Mouse (Mus musculus) lung, embryonic 16.5 days (tissue): ENCODE data around the gene Mfsd4a. TPM values are rescaled to one million over a fixed set of nuclear protein-coding genes. Genes with fewer than 3 reads are reported as not detected.
A peak's percentile ranks its signal among the peaks of the same experiment; 100 is the strongest.

ENCODE experiments used
- ATAC-seq: fragments of 200-750 bp; cut with Nextera tagmentation; 2 replicates; pipeline ENCODE4 v1.8.0; 2017; ENCODE audit warnings: low read depth, mild to moderate bottlenecking, moderate library complexity
- H3K27ac ChIP-seq: fragments of 300-500 bp; sonication (generic); 2 replicates; pipeline ENCODE4 v1.5.1; 2014; ENCODE audit warnings: mild to moderate bottlenecking, control low read depth, low read length
- H3K27me3 ChIP-seq: fragments of 300-500 bp; sonication (generic); 2 replicates; pipeline ENCODE4 v1.6.1; 2014; ENCODE audit warnings: low read depth, low read length, mixed read lengths; ENCODE audit not compliant: control insufficient read depth, insufficient read depth
- H3K36me3 ChIP-seq: fragments of 300-500 bp; sonication (generic); 2 replicates; pipeline ENCODE4 v1.6.1; 2014; ENCODE audit warnings: low read length; ENCODE audit not compliant: control insufficient read depth, insufficient read depth
- H3K4me1 ChIP-seq: fragments of 300-500 bp; sonication (generic); replicated peaks from 2 replicates; pipeline ENCODE4 v1.6.1; 2014; ENCODE audit warnings: low read length, mixed read lengths; ENCODE audit not compliant: control insufficient read depth, insufficient read depth
- H3K4me2 ChIP-seq: fragments of 300-500 bp; sonication (generic); 2 replicates; pipeline ENCODE4 v1.6.1; 2014; ENCODE audit warnings: low read depth, low read length, control low read depth
- H3K4me3 ChIP-seq: fragments of 300-500 bp; sonication (generic); 2 replicates; pipeline ENCODE4 v1.5.1; 2014; ENCODE audit warnings: mild to moderate bottlenecking, low read length, control low read depth
- H3K9ac ChIP-seq: fragments of 300-500 bp; sonication (generic); 2 replicates; pipeline ENCODE4 v1.6.1; 2014; ENCODE audit warnings: low read length, control low read depth
- H3K9me3 ChIP-seq: fragments of 300-500 bp; sonication (generic); 2 replicates; pipeline ENCODE4 v1.6.1; 2016; ENCODE audit warnings: low read length; ENCODE audit not compliant: control insufficient read depth
- WGBS: fragments of 180-500 bp; shearing (Covaris S2); extraction: QIAGEN DNeasy Blood & Tissue Kit; methylation state at CpG from one replicate; pipeline ENCODE4 v1.1.7; 2014; 5-methylcytosine and 5-hydroxymethylcytosine counted together
- polyA plus RNA-seq: library from polyadenylated mRNA; unstranded; fragments of >200 nt; fragmentation: Nextera tagmentation; extraction: Ambion mirVana; gene quantifications from 2 replicates; pipeline ENCODE4 v1.2.1, GENCODE M21; 2015

Mfsd4a gene
- polyA plus RNA-seq, 1 experiment from 2014 or later, result 16.6 TPM

DNA sequence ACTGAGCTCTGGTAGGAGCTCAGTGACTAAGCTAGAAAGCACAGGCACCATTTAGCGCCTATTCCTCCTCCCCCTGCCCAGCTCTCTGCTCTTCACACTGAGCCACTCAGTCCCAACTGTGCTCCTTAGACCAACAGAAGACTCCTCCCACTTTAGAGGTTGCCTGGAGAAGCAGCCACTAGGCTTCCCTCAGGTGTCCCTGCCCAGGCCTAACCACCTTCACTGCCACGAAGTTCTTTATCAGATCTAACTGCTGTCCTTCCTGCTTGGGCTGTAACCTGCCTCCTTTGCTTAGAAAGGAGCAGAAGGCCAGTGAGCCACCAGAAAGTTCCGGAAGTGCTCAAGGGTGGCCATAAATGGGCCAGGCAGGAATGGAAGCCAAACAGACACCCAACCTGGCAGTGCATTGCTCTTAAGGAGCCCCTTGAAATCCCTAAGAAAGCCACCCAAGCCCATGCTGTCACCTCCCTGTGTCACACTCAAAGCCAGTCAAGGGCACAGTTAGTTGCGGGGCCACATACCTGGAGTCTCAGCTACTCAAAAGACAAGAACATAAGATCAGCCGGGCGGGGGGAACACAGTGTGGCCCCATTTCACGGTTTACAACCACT, 12.7 kb downstream of the Mfsd4a start:
- Histone ChIP-seq H3K4me1 (no peaks in the 10 kb centered on the region), H3K36me3 (no peaks in the 10 kb centered on the region), H3K4me3 (no peak overlapping the region), H3K9me3 (no peaks in the 10 kb centered on the region), H3K27ac (no peak overlapping the region), H3K4me2 (no peak overlapping the region), H3K27me3 (no peaks in the 10 kb centered on the region), H3K9ac (no peak overlapping the region)
- WGBS, result 67% methylated on average over 7 of the region's 7 CpGs
- peak; percentile 21; the same call in 1 of the 2 replicates for ATAC-seq

DNA sequence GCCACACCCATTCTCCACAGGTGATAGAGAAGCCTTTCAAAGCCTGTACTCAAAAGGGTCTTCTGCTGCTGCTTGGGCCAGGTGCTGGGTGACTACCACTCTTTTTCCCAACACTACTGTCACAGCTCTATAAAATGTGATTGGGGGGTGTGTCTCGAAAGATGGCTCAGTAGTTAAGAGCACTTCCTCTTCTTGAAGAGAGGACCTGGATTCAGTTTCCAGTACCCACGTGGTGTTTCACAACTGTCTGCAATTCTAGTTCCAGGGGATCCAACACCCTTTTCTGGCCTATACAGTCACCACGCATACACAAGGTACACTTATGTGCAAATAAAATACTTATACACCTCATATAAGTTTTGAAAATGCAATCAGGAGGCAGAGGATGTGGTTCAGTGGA, 13.5 kb downstream of the Mfsd4a start:
- Histone ChIP-seq H3K36me3 (no peaks in the 10 kb centered on the region), H3K4me1 (no peaks in the 10 kb centered on the region), H3K9me3 (no peaks in the 10 kb centered on the region), H3K4me2 (no peak overlapping the region), H3K4me3 (no peak overlapping the region), H3K9ac (no peak overlapping the region), H3K27me3 (no peaks in the 10 kb centered on the region), H3K27ac (no peak overlapping the region)
- 77% methylated on average over 3 of the region's 3 CpGs for WGBS
- no peak for ATAC-seq

DNA sequence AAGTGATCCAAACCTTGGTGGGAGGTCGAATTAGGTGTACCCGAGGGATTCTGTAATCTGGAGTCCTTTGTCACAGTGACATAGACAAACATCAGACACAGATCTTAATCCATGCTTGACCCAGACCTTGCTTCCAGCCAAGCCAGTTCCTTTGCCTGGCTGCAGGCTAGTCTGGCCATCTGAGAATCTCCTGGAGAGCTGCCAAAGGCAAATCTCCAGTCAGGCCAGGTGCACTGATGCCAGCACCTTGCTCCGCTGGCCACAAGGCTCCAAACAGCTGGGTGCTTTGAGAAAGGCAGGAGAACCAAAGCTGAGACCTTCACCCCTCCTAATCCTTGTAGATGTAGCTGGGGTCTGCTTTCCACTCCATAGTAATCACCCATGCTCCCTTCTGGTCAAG, 16.1 kb downstream of the Mfsd4a start:
- H3K27me3 ChIP-seq, result no peaks in the 10 kb centered on the region
- H3K9me3 ChIP-seq, result no peaks in the 10 kb centered on the region
- H3K9ac ChIP-seq, result no peak overlapping the region
- H3K27ac ChIP-seq, result no peak overlapping the region
- H3K4me3 ChIP-seq, result no peak overlapping the region
- no peaks in the 10 kb centered on the region for H3K36me3 ChIP-seq
- no peak for ATAC-seq
- no peak overlapping the region for H3K4me2 ChIP-seq
- 58% methylated on average over 3 of the region's 3 CpGs for WGBS
- H3K4me1 ChIP-seq, result no peaks in the 10 kb centered on the region

DNA sequence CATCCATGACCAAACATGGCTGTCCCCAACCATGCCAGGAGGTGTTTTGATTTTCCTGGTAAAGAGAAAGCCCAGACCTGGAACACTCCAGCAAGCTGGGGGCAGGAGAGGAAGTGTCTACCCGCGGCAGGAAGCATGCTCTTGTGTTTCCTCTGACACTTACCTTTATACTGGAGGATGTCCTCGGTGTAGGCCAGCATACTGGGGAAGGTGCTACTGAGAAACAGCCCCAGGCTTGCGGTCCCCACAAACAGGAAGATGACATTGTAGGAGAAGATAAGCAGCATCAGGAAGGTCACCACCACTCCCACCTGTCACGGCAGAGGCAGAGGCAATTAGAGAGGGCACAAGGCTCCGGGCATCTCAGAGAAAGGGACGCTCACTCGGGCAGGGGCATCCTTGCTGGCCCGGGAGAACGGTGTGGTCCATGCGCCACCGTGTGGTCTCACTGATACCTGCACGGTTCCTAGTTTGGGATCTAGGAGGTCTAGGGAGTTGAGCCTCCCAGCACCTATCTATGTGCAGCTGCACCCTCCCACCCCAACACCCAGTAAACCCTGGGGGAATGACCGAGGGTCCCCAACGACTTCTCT, 21.6 kb downstream of the Mfsd4a start:
- peaks cover 5% of the 10 kb centered on the region; the same call in 1 of the 2 replicates for H3K4me1 ChIP-seq
- no peak overlapping the region for H3K27ac ChIP-seq
- H3K36me3 ChIP-seq, result no peaks in the 10 kb centered on the region
- no peak; the same call in 1 of the 2 replicates for ATAC-seq
- H3K9me3 ChIP-seq, result no peaks in the 10 kb centered on the region
- H3K4me3 ChIP-seq, result no peak overlapping the region
- H3K4me2 ChIP-seq, result no peak overlapping the region
- H3K27me3 ChIP-seq, result no peaks in the 10 kb centered on the region
- no peak overlapping the region for H3K9ac ChIP-seq
- 15% methylated on average over 15 of the region's 15 CpGs for WGBS

DNA sequence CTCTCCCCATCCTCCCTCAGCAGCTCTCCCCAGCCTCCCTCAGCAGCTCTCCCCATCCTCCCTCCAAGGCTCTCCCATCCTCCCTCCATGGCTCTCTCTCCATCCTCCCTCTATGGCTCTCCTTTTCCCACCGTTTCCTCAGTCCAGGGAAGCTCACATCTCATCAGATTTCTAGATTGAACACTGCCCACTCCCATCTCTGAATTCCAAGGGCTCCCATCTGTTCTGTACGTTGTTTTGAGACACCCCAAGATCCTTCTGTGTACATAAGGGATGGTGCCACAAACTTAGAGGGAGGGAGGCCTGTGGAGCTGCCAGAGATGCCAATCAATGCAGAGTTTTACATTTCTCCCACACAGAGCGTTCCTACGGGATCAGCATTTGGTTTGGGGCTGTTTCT, 24.1 kb downstream of the Mfsd4a start:
- 64% methylated on average over 4 of the region's 4 CpGs for WGBS
- H3K27ac ChIP-seq, result no peak overlapping the region
- H3K27me3 ChIP-seq, result no peaks in the 10 kb centered on the region
- H3K9ac ChIP-seq, result no peak overlapping the region
- H3K4me1 ChIP-seq, result peaks cover 5% of the 10 kb centered on the region; the same call in 1 of the 2 replicates
- no peak for ATAC-seq
- no peaks in the 10 kb centered on the region for H3K9me3 ChIP-seq
- no peak overlapping the region for H3K4me2 ChIP-seq
- no peak overlapping the region for H3K4me3 ChIP-seq
- H3K36me3 ChIP-seq, result no peaks in the 10 kb centered on the region

DNA sequence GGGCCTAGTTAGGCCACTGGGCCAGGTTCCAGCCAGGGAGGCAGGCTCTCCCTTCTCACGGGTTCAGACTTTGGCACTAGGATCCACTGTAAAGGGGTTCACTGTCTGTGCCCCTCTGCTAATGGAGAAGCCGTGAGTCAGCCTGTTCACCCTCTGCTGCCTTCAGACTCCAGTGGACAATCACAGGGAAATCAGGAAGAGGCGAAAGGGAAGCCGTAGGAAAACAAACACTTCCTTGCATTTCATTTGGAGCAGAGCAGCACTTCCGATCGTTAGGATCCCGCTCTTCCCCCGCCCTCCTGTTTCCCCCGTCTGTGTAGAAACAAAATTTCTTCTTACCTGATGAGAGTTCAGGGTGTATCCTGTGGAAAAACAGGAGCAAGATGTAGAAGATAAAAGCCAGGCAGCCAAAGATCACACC, 27.7 kb downstream of the Mfsd4a start:
- Histone ChIP-seq H3K9ac (no peak overlapping the region), H3K36me3 (peaks cover 2% of the 10 kb centered on the region; the same call in 1 of the 2 replicates), H3K4me3 (no peak overlapping the region), H3K27ac (peak overlapping the region; percentile 83), H3K4me1 (peaks cover 5% of the 10 kb centered on the region; the same call in 1 of the 2 replicates), H3K27me3 (no peaks in the 10 kb centered on the region), H3K4me2 (no peak overlapping the region), H3K9me3 (no peaks in the 10 kb centered on the region)
- WGBS, result 53% methylated on average over 9 of the region's 9 CpGs
- ATAC-seq, result peak; percentile 85

DNA sequence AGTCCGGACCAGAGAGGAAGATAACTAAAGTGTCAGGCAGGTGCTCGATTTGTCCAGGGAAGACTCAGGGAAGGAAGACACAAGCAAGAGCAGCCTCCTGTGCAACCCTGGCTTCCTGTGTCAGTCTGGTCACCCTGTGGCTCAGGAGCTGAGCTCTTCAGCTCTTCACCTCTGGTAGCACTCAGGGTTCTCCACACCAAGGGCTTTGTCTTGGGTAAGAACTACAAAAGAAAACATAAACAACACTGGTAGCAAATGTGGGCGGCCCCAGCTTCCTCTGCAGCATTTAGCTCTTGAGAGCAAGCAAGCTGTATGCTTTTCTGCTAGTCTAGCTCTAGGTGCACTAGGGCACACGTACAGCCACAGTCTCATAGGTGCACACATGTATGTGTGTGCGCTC, 29.1 kb downstream of the Mfsd4a start:
- H3K27ac ChIP-seq, result 0 out of 2 replicates have a peak overlapping the region, but pooled peaks have one; percentile 47
- WGBS, result 66% methylated on average over 5 of the region's 5 CpGs
- ATAC-seq, result no peak; the same call in 1 of the 2 replicates

DNA sequence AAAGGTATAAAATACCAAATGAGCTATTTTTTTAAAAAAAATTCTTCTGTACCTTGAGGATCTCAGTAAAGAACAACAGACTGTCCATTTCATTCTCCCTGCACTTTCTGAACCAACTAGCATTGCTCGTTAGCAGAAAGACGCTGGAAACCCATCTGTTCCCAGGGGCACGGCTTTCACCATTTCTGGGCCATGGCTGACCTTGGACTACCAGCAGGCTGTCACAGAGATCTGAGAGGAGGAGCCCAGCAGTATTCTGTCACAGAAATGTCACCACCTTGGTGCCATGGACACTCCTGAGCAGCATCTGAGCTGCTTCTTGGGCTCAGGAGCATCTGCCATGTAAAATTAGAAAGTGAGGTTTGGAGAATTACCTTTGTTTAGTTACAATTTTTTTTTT, 30.1 kb downstream of the Mfsd4a start:
- Histone ChIP-seq H3K36me3 (peaks cover 10% of the 10 kb centered on the region), H3K27me3 (no peaks in the 10 kb centered on the region), H3K4me2 (no peak overlapping the region), H3K4me3 (no peak overlapping the region), H3K9me3 (no peaks in the 10 kb centered on the region), H3K9ac (no peak overlapping the region), H3K4me1 (no peaks in the 10 kb centered on the region), H3K27ac (no peak overlapping the region)
- WGBS, result 86% methylated on average over 3 of the region's 3 CpGs
- no peak for ATAC-seq

More for the DNA sequence above, 29.1 kb downstream of the Mfsd4a start:
- no peak overlapping the region for H3K9ac ChIP-seq
- no peak overlapping the region for H3K4me2 ChIP-seq
- no peaks in the 10 kb centered on the region for H3K27me3 ChIP-seq
- no peaks in the 10 kb centered on the region for H3K9me3 ChIP-seq
- peaks cover 5% of the 10 kb centered on the region for H3K36me3 ChIP-seq
- no peaks in the 10 kb centered on the region for H3K4me1 ChIP-seq
- no peak overlapping the region for H3K4me3 ChIP-seq

- no peak overlapping the region for H3K9ac ChIP-seq
- no peaks in the 10 kb centered on the region for H3K9me3 ChIP-seq
- no peaks in the 10 kb centered on the region for H3K4me1 ChIP-seq
- ATAC-seq, result no peak
- WGBS, result 62% methylated on average over 7 of the region's 7 CpGs
- H3K36me3 ChIP-seq, result peaks cover 26% of the 10 kb centered on the region
- no peaks in the 10 kb centered on the region for H3K27me3 ChIP-seq
- no peak overlapping the region for H3K4me3 ChIP-seq
- H3K27ac ChIP-seq, result no peak overlapping the region
- no peak overlapping the region for H3K4me2 ChIP-seq
These were observed 35.7 kb downstream of the Mfsd4a start for GRCm38 (mm10) chr1:132032172-132032571.
